Mouse (Mus musculus) intestine, embryonic 15.5 days (tissue): ENCODE data around the gene Rab44. TPM values are rescaled to one million over a fixed set of nuclear protein-coding genes. Genes with fewer than 3 reads are reported as not detected.

Experiments
- ATAC-seq: fragments of 200-750 bp; cut with Nextera tagmentation; 2 replicates; pipeline ENCODE4 v1.8.0; 2017; ENCODE audit warnings: moderate TSS enrichment, moderate library complexity
- H3K27ac ChIP-seq: fragments of 300-500 bp; sonication (generic); 2 replicates; pipeline ENCODE4 v1.5.1; 2015; ENCODE audit warnings: mild to moderate bottlenecking, inconsistent platforms
- H3K27me3 ChIP-seq: fragments of 300-500 bp; sonication (generic); replicated peaks from 2 replicates; pipeline ENCODE4 v1.6.1; 2015; ENCODE audit warnings: inconsistent platforms
- H3K36me3 ChIP-seq: fragments of 300-500 bp; sonication (generic); 2 replicates; pipeline ENCODE4 v1.6.1; 2015; ENCODE audit warnings: inconsistent platforms
- H3K4me1 ChIP-seq: fragments of 300-500 bp; sonication (generic); replicated peaks from 2 replicates; pipeline ENCODE4 v1.6.1; 2015; ENCODE audit warnings: inconsistent platforms
- H3K4me2 ChIP-seq: fragments of 300-500 bp; sonication (generic); replicated peaks from 2 replicates; pipeline ENCODE4 v1.6.1; 2015; ENCODE audit warnings: mild to moderate bottlenecking, inconsistent platforms
- H3K4me3 ChIP-seq: fragments of 300-500 bp; sonication (generic); replicated peaks from 2 replicates; pipeline ENCODE4 v1.5.1; 2015; ENCODE audit warnings: inconsistent platforms
- H3K9ac ChIP-seq: fragments of 300-500 bp; sonication (generic); 2 replicates; pipeline ENCODE4 v1.6.1; 2015; ENCODE audit warnings: inconsistent platforms
- H3K9me3 ChIP-seq: fragments of 300-500 bp; sonication (generic); 2 replicates; pipeline ENCODE4 v1.6.1; 2016; ENCODE audit warnings: inconsistent platforms
- WGBS: fragments of 180-500 bp; shearing (Covaris S2); methylation state at CpG from one replicate; pipeline ENCODE4 v1.1.7; 2015; 5-methylcytosine and 5-hydroxymethylcytosine counted together
- polyA plus RNA-seq: library from polyadenylated mRNA; unstranded; fragments of >200 nt; fragmentation: Nextera tagmentation; extraction: Ambion mirVana; gene quantifications from 2 replicates; pipeline ENCODE4 v1.2.1, GENCODE M21; 2015

Gene Rab44
- polyA plus RNA-seq, 1 experiment from 2014 or later = 0.53 TPM

DNA sequence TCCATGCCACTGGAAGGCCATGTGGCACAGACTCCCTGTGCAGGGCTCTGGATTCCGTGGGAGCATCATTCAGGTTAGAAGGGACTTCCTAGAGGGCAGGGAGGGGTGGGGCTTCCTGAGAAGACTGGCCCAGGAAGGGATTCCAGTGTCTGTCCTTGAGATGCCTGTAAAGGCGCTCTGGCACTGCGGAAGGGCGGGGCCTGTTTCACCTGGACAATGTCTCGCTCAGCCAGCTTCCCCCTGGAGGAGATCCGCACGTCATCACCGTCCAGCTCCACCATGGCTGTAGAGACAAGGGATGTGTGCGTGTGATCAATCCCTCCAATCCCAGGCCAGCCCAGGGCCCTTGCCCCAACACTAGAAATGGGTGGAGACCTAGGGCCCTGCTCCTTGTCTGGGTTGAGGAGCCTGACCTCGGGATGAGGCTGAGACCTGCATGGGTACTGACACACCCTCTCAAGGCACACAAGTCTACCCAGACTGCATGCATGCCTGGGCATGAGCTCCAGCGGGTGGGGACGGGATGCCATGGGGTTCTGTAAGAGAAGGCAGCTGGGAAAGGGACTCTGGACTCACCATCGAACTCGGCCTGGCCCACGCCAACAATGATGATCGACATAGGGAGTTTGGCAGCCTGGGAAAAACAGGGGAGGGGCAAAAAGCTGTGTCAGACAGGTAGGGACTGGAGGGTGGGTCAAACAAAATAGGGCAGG, 46.0 kb downstream of the Rab44 start:
- 78% methylated on average over 16 of the region's 16 CpGs for WGBS

GRCm38 (mm10) chr17:29162334-29162733, 48.4 kb downstream of the Rab44 start:
- Histone ChIP-seq H3K4me1 (peaks cover 28% of the 10 kb centered on the region), H3K4me2 (no peak overlapping the region), H3K27me3 (no peaks in the 10 kb centered on the region), H3K4me3 (no peak overlapping the region), H3K27ac (no peak overlapping the region), H3K9ac (no peak overlapping the region), H3K9me3 (no peaks in the 10 kb centered on the region), H3K36me3 (no peaks in the 10 kb centered on the region)
- ATAC-seq = no peak
- 92% methylated on average over 13 of the region's 13 CpGs for WGBS

More for the DNA sequence above, 46.0 kb downstream of the Rab44 start:
- H3K9ac ChIP-seq = no peak overlapping the region
- H3K4me3 ChIP-seq = no peak overlapping the region
- H3K27ac ChIP-seq = no peak overlapping the region
- H3K4me1 ChIP-seq = peaks cover 9% of the 10 kb centered on the region
- ATAC-seq = peak; percentile 24; the same call in 1 of the 2 replicates
- no peaks in the 10 kb centered on the region for H3K36me3 ChIP-seq
- no peaks in the 10 kb centered on the region for H3K9me3 ChIP-seq
- H3K4me2 ChIP-seq = no peak overlapping the region
- no peaks in the 10 kb centered on the region for H3K27me3 ChIP-seq

- WGBS = 15% methylated on average over 17 of the region's 17 CpGs
- ATAC-seq = peak; percentile 24
- H3K4me1 ChIP-seq = peaks cover 32% of the 10 kb centered on the region
- no peaks in the 10 kb centered on the region for H3K36me3 ChIP-seq
- no peak overlapping the region; the same call in 1 of the 2 replicates for H3K4me2 ChIP-seq
- no peaks in the 10 kb centered on the region for H3K27me3 ChIP-seq
- H3K27ac ChIP-seq = no peak overlapping the region
- no peak overlapping the region for H3K4me3 ChIP-seq
- H3K9ac ChIP-seq = no peak overlapping the region
- H3K9me3 ChIP-seq = no peaks in the 10 kb centered on the region
Measured at GRCm38 (mm10) chr17:29164469-29165111, 50.6 kb downstream of the Rab44 start.

DNA sequence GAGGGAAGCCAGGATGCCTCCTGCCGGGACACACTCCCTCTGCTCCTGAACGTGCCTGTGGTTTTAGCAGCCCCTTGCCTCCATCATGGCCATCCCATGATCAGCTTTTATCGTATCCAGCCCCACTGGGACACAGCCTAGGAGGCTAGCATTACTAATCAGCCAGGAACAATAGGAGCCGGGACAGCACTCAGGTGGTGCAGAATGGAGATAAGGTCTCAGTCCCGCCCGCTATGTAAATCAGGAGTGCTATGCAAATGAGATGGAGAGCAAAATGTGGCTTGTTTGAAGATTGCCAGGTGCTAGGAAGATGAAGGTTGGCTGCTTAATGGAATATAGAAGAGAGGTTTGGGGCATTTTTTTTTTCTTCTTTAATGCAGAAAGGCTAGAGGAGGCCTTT, 51.5 kb downstream of the Rab44 start:
- Histone ChIP-seq H3K9me3 (no peaks in the 10 kb centered on the region), H3K27ac (0 out of 2 replicates have a peak overlapping the region, but pooled peaks have one; percentile 17), H3K9ac (no peak overlapping the region), H3K4me3 (no peak overlapping the region), H3K4me2 (no peak overlapping the region), H3K4me1 (peaks cover 34% of the 10 kb centered on the region), H3K36me3 (no peaks in the 10 kb centered on the region), H3K27me3 (no peaks in the 10 kb centered on the region)
- peak; percentile 46; the same call in 1 of the 2 replicates for ATAC-seq
- WGBS = 41% methylated on average over 6 of the region's 6 CpGs

GRCm38 (mm10) chr17:29165967-29166578, 52.1 kb downstream of the Rab44 start:
- Histone ChIP-seq H3K4me3 (no peak overlapping the region), H3K27me3 (no peaks in the 10 kb centered on the region), H3K9ac (no peak overlapping the region), H3K9me3 (no peaks in the 10 kb centered on the region), H3K27ac (peak overlapping the region; percentile 36), H3K4me1 (peaks cover 40% of the 10 kb centered on the region), H3K4me2 (no peak overlapping the region), H3K36me3 (no peaks in the 10 kb centered on the region)
- WGBS = 43% methylated on average over 8 of the region's 8 CpGs
- ATAC-seq = peak; percentile 54

DNA sequence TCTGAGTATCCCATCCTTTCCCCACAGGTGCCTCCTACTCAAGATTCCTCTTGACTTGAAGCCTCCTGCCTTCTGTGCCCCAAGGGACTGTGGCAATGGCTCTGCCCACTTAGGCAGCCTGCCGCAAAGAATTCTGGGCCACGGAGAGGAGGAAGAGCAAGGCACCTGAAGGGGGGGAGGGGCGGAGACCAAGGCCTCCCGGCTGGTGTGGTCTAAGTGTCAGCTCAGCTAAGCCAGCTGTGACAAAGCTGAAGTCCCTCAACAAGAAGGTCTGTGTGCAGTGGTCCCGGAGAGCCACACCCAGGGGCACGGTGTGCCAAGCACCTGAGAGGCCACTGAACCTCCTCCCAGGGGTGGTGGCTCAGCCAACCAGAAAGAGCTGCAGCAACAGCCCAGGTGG, 53.4 kb downstream of the Rab44 start:
- H3K4me2 ChIP-seq = no peak overlapping the region
- H3K9ac ChIP-seq = no peak overlapping the region
- ATAC-seq = no peak
- no peaks in the 10 kb centered on the region for H3K9me3 ChIP-seq
- peaks cover 40% of the 10 kb centered on the region for H3K4me1 ChIP-seq
- H3K27me3 ChIP-seq = no peaks in the 10 kb centered on the region
- WGBS = 48% methylated on average over 6 of the region's 6 CpGs
- H3K36me3 ChIP-seq = no peaks in the 10 kb centered on the region
- H3K27ac ChIP-seq = no peak overlapping the region
- no peak overlapping the region for H3K4me3 ChIP-seq

- 85% methylated on average over 4 of the region's 4 CpGs for WGBS
- Histone ChIP-seq H3K4me2 (no peak overlapping the region), H3K27me3 (no peaks in the 10 kb centered on the region), H3K27ac (no peak overlapping the region), H3K4me1 (peaks cover 40% of the 10 kb centered on the region), H3K36me3 (no peaks in the 10 kb centered on the region), H3K9ac (no peak overlapping the region), H3K9me3 (no peaks in the 10 kb centered on the region), H3K4me3 (no peak overlapping the region)
- ATAC-seq = no peak
Measured at GRCm38 (mm10) chr17:29168438-29168837, 54.5 kb downstream of the Rab44 start.

DNA sequence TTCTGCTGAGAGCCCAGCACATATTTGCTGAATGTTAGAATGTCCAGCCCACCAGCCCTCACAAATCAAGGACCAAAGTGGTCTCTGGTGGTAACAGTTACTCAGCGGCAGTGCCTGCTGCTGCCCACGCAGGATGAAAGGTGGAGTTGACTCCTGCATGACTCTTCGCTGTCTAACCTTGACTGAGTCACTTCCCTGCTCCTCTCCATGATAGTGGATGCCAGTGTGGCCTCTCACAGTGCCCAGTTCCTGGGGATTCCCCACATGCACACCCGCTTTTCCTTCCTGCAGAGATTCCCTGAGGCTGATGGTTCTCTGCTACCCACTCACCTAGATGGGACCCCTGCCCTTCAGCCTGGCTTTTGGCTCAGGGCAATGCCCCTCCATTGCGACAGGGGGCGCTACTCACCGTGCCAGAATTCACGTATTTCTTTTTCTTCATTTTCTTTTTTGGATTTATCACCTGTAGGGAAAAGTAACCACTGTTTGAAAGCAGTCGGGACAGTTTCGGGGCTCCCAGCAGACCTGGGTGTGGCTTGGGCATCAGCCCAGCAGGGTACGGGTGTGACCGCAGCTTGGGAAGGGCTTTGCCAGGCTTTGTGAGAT, 55.2 kb downstream of the Rab44 start:
- Histone ChIP-seq H3K4me2 (no peak overlapping the region), H3K4me3 (no peak overlapping the region), H3K27me3 (no peaks in the 10 kb centered on the region), H3K36me3 (no peaks in the 10 kb centered on the region), H3K27ac (no peak overlapping the region), H3K9ac (no peak overlapping the region), H3K9me3 (no peaks in the 10 kb centered on the region), H3K4me1 (peaks cover 39% of the 10 kb centered on the region)
- 75% methylated on average over 12 of the region's 12 CpGs for WGBS
- ATAC-seq = no peak

DNA sequence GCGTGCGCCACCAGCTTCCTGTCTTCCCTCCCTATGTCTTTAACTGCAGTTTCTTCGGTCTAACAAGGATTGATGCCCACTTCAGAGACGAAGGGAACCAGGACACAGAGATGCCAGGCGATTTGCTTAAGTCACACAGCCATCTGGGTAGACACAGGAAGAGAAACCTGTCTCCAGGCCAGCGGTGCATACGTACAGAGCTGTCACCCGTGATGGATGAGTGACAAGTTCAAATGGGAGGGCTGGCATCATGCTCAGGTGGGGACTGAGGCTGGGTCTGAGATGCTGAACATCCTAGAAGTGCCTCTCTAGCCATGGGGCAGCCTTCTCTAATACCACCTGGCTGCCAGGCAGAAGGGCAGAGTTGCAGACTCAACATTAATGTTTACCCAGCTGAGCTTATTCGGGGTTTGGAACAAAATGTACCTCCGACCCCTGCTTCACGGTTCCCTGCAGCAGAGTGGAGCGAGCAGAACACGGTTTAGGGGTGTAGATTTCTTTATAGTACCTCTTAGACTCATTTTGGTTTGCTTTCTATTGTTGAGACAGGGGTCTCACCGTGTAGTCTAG, 56.6 kb downstream of the Rab44 start:
- 70% methylated on average over 14 of the region's 14 CpGs for WGBS
- Histone ChIP-seq H3K9ac (no peak overlapping the region), H3K4me2 (no peak overlapping the region), H3K27ac (no peak overlapping the region), H3K9me3 (no peaks in the 10 kb centered on the region), H3K27me3 (no peaks in the 10 kb centered on the region), H3K4me3 (no peak overlapping the region), H3K4me1 (peaks cover 29% of the 10 kb centered on the region), H3K36me3 (no peaks in the 10 kb centered on the region)
- ATAC-seq = no peak

DNA sequence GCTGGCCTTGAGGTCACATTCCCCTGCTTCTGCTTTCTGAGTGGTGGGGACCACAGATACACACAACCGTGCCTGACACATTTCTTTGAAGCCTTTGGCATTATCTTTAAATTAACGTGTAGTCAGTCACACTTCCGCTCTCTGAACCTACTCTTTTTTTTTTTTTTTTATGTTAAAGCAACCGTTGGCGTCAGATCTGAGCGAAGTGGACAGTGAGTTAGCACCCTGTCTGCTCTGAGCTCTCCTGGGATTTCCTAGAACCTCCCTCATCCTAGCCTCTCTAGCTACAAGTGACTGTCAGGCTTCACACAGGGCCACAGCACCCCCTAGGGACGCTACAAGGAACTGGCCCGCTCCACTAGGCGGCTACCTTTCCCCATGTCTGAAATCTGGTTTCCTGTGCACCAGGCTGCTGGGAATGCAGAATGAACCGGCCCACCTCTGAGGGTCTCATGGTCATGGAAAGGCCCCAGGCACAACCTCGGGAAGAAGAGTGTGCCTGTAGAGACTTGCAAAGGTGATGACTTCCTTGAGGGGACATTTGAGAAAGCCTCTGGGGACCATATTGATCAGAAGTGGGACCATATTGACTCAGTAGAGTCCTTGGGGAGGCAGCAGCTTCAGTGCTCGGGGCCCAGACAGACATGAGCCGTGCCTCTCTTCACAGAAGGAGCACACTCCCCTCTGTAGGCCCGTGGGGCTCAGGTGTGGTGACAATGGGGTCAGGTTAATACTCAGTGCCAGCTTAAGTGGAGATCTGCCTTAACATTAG, 57.2 kb downstream of the Rab44 start:
- ATAC-seq = peak; percentile 75
- Histone ChIP-seq H3K4me2 (no peak overlapping the region), H3K4me1 (peaks cover 24% of the 10 kb centered on the region), H3K36me3 (no peaks in the 10 kb centered on the region), H3K9me3 (no peaks in the 10 kb centered on the region), H3K27ac (no peak overlapping the region), H3K9ac (no peak overlapping the region), H3K4me3 (no peak overlapping the region), H3K27me3 (no peaks in the 10 kb centered on the region)
- 15% methylated on average over 14 of the region's 14 CpGs for WGBS

GRCm38 (mm10) chr17:29172062-29172461, 58.1 kb downstream of the Rab44 start:
- no peak overlapping the region for H3K4me3 ChIP-seq
- WGBS = 43% methylated on average over 10 of the region's 10 CpGs
- H3K27ac ChIP-seq = no peak overlapping the region
- no peak overlapping the region for H3K4me2 ChIP-seq
- H3K9ac ChIP-seq = no peak overlapping the region
- ATAC-seq = no peak
- peaks cover 25% of the 10 kb centered on the region for H3K4me1 ChIP-seq
- no peaks in the 10 kb centered on the region for H3K36me3 ChIP-seq
- H3K9me3 ChIP-seq = no peaks in the 10 kb centered on the region
- no peaks in the 10 kb centered on the region for H3K27me3 ChIP-seq
